Mouse (Mus musculus): ENCODE results near the gene Cyp19a1. TPM values are rescaled to one million over a fixed set of nuclear protein-coding genes. Genes with fewer than 3 reads are reported as not detected.

Gene Cyp19a1
- polyA plus RNA-seq, 1 experiment: not detected

- H3K27ac ChIP-seq (ENCODE audit: insufficient read depth, low read depth, low read length): no peak overlapping the region
- no peak overlapping the region for H3K4me3 ChIP-seq (ENCODE audit: insufficient read depth, low read depth, low read length)
- no peaks in the 10 kb centered on the region for H3K4me1 ChIP-seq (ENCODE audit: control insufficient read depth, insufficient read depth, low read length)
- TF ChIP-seq POLR2A (IDR thresholded peaks at IDR 0.05; ENCODE audit: insufficient read depth, low read depth, low read length): no peak
- no peak for TF ChIP-seq CTCF (IDR thresholded peaks at IDR 0.05; ENCODE audit: insufficient read depth, low read depth, low read length)
- 73% methylated on average over 12 of the region's 12 CpGs for WGBS
These were observed 11.2 kb upstream of the Cyp19a1 start for GRCm38 (mm10) chr9:54279046-54279589.

GRCm38 (mm10) chr9:54275283-54275682 is 7.4 kb upstream of the Cyp19a1 start:
- 92% methylated on average over 4 of the region's 4 CpGs for WGBS
- H3K4me3 ChIP-seq (ENCODE audit: insufficient read depth, low read depth, low read length): no peak overlapping the region
- H3K27ac ChIP-seq (ENCODE audit: insufficient read depth, low read depth, low read length): no peak overlapping the region
- no peaks in the 10 kb centered on the region for H3K4me1 ChIP-seq (ENCODE audit: control insufficient read depth, insufficient read depth, low read length)
- TF ChIP-seq POLR2A (IDR thresholded peaks at IDR 0.05; ENCODE audit: insufficient read depth, low read depth, low read length): no peak
- no peak for TF ChIP-seq CTCF (IDR thresholded peaks at IDR 0.05; ENCODE audit: insufficient read depth, low read depth, low read length)

GRCm38 (mm10) chr9:54270889-54271288 is 3.0 kb upstream of the Cyp19a1 start:
- no peak overlapping the region for H3K27ac ChIP-seq (ENCODE audit: insufficient read depth, low read depth, low read length)
- H3K4me1 ChIP-seq (ENCODE audit: control insufficient read depth, insufficient read depth, low read length): no peaks in the 10 kb centered on the region
- H3K4me3 ChIP-seq (ENCODE audit: insufficient read depth, low read depth, low read length): no peak overlapping the region
- WGBS: 58% methylated on average over 5 of the region's 5 CpGs
- TF ChIP-seq POLR2A (IDR thresholded peaks at IDR 0.05; ENCODE audit: insufficient read depth, low read depth, low read length) (no peak), CTCF (IDR thresholded peaks at IDR 0.05; ENCODE audit: insufficient read depth, low read depth, low read length) (no peak)

DNA sequence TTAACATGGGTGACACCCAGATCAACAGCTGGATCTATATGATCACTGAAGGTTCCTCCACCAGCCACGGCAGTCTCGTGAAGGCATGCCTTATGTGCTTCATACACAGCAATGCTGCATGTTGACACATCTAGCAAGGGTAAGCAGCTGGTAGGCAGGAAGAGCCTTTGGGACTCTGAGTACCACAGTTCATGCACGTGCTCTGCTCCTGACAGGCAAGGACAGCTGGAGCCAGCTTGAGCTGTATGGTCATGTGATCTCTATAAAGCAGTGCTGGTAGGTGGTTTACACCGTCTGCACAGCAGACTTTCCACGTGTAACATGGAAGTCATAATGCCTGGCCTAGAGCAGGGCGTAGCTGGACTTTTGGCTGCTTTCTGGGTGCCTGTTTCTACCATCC is 2.1 kb upstream of the Cyp19a1 start:
- 84% methylated on average over 6 of the region's 6 CpGs for WGBS
- H3K27ac ChIP-seq (ENCODE audit: insufficient read depth, low read depth, low read length): no peak overlapping the region
- H3K4me3 ChIP-seq (ENCODE audit: insufficient read depth, low read depth, low read length): no peak overlapping the region
- no peak for TF ChIP-seq CTCF (IDR thresholded peaks at IDR 0.05; ENCODE audit: insufficient read depth, low read depth, low read length)
- TF ChIP-seq POLR2A (IDR thresholded peaks at IDR 0.05; ENCODE audit: insufficient read depth, low read depth, low read length): no peak
- no peaks in the 10 kb centered on the region for H3K4me1 ChIP-seq (ENCODE audit: control insufficient read depth, insufficient read depth, low read length)

GRCm38 (mm10) chr9:54264754-54265153 is 3.2 kb downstream of the Cyp19a1 start:
- no peak for TF ChIP-seq POLR2A (IDR thresholded peaks at IDR 0.05; ENCODE audit: insufficient read depth, low read depth, low read length)
- Histone ChIP-seq H3K4me1 (ENCODE audit: control insufficient read depth, insufficient read depth, low read length) (no peaks in the 10 kb centered on the region), H3K4me3 (ENCODE audit: insufficient read depth, low read depth, low read length) (no peak overlapping the region), H3K27ac (ENCODE audit: insufficient read depth, low read depth, low read length) (no peak overlapping the region)
- 72% methylated on average over 4 of the region's 4 CpGs for WGBS

GRCm38 (mm10) chr9:54244869-54245665 is 22.8 kb downstream of the Cyp19a1 start:
- Histone ChIP-seq H3K27ac (ENCODE audit: insufficient read depth, low read depth, low read length) (no peak overlapping the region), H3K4me3 (ENCODE audit: insufficient read depth, low read depth, low read length) (no peak overlapping the region), H3K4me1 (ENCODE audit: control insufficient read depth, insufficient read depth, low read length) (no peaks in the 10 kb centered on the region)
- 66% methylated on average over 3 of the region's 3 CpGs for WGBS
- TF ChIP-seq POLR2A (IDR thresholded peaks at IDR 0.05; ENCODE audit: insufficient read depth, low read depth, low read length) (no peak), CTCF (IDR thresholded peaks at IDR 0.05; ENCODE audit: insufficient read depth, low read depth, low read length) (no peak)

DNA sequence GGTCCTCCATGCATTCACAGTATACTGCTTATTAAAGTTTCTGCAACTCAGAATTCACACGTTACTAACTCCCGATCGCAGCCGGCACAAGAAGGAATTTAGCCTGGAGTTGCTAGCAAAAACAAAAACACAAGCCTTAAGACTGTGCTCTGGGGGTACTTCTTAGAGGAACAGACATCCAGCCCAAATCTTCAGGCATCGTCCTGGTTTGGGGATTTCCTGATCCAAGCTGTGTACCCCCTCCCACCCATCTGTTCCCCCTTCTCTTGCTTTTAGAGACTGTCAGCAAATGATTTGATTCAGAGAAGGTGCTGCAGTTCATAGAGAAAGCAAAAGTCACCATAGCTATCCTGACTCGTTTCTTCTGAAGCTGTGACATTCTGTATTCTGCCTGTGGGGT is 40.3 kb downstream of the Cyp19a1 start:
- Histone ChIP-seq H3K4me3 (ENCODE audit: insufficient read depth, low read depth, low read length) (no peak overlapping the region), H3K4me1 (ENCODE audit: control insufficient read depth, insufficient read depth, low read length) (no peaks in the 10 kb centered on the region), H3K27ac (ENCODE audit: insufficient read depth, low read depth, low read length) (no peak overlapping the region)
- 31% methylated on average over 6 of the region's 6 CpGs for WGBS
- no peak for TF ChIP-seq POLR2A (IDR thresholded peaks at IDR 0.05; ENCODE audit: insufficient read depth, low read depth, low read length)
- no peak for TF ChIP-seq CTCF (IDR thresholded peaks at IDR 0.05; ENCODE audit: insufficient read depth, low read depth, low read length)

DNA sequence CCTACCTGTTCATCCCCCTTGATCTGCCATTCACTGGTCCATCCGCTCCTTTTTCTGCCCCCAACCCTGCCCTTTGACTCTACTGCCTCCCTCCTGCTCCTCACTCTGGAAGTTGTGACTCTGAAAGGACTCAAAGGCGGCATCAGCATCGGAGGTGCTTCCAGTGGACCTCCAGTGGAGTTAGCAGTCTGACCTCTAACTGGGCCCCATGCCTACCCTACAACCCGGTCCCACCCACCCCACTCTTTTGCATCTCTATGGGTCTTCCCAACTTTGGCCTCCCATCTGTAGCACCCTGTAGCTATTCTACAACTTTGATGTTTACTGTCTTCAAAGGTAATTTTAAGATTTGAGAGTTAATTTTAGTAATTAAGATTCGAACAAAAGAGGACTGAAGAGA is 51.4 kb downstream of the Cyp19a1 start:
- no peak overlapping the region for H3K4me3 ChIP-seq (ENCODE audit: insufficient read depth, low read depth, low read length)
- 79% methylated on average over 5 of the region's 5 CpGs for WGBS
- no peak for TF ChIP-seq CTCF (IDR thresholded peaks at IDR 0.05; ENCODE audit: insufficient read depth, low read depth, low read length)
- TF ChIP-seq POLR2A (IDR thresholded peaks at IDR 0.05; ENCODE audit: insufficient read depth, low read depth, low read length): no peak

GRCm38 (mm10) chr9:54214881-54215280 is 53.0 kb downstream of the Cyp19a1 start:
- H3K27ac ChIP-seq (ENCODE audit: insufficient read depth, low read depth, low read length): no peak overlapping the region
- H3K4me1 ChIP-seq (ENCODE audit: control insufficient read depth, insufficient read depth, low read length): no peaks in the 10 kb centered on the region
- TF ChIP-seq CTCF (IDR thresholded peaks at IDR 0.05; ENCODE audit: insufficient read depth, low read depth, low read length) (no peak), POLR2A (IDR thresholded peaks at IDR 0.05; ENCODE audit: insufficient read depth, low read depth, low read length) (no peak)
- WGBS: 73% methylated on average over 9 of the region's 9 CpGs
- no peak overlapping the region for H3K4me3 ChIP-seq (ENCODE audit: insufficient read depth, low read depth, low read length)

More for the DNA sequence above, 51.4 kb downstream of the Cyp19a1 start:
- no peak overlapping the region for H3K27ac ChIP-seq (ENCODE audit: insufficient read depth, low read depth, low read length)
- H3K4me1 ChIP-seq (ENCODE audit: control insufficient read depth, insufficient read depth, low read length): no peaks in the 10 kb centered on the region
